Mouse (Mus musculus) mouse embryonic stem cell (cell line): ENCODE data around the gene Tmem135.

Experiments used
- in situ Hi-C, 2 experiments: fragments of 300-500 bp; cut with MboI; formaldehyde crosslinking; loops; 1 replicate in 1 of 2; 3 replicates in 1 of 2; pipeline ENCODE4 v1.14.3; 2019 to 2020; ENCODE audit warnings: low sequenced_read_pairs in 2 of 2, low pct_unique_long_range_greater_than_20kb in 1 of 2, mixed read lengths in 1 of 2; ENCODE audit not compliant: unreplicated experiment in 1 of 2

Gene Tmem135

GRCm38 (mm10) chr7:89404081-89404733 is at the start of gene Tmem135, which contains the start of gene Fzd4:
Gene Tmem135 (minus strand): TSS chr7:89404222.
Gene Fzd4 (plus strand): TSS chr7:89404355.
- in situ Hi-C loops = loop anchor here in 1 of 2 experiments (25.0 kb wide), 1 partner anchor 242 kb away; no protein-coding TSS in a partner anchor

GRCm38 (mm10) chr7:89450312-89450711 is 46.3 kb upstream of the Tmem135 start:
- in situ Hi-C loops = no loop called here

GRCm38 (mm10) chr7:89445137-89445536 is 41.1 kb upstream of the Tmem135 start:
- in situ Hi-C loops = no loop called here

GRCm38 (mm10) chr7:89442242-89442641 is 38.2 kb upstream of the Tmem135 start:
- in situ Hi-C loops = no loop called here

- in situ Hi-C loops = no loop called here
These were observed 37.3 kb upstream of the Tmem135 start for GRCm38 (mm10) chr7:89441291-89441690.

GRCm38 (mm10) chr7:89437589-89437988 is 33.6 kb upstream of the Tmem135 start:
- in situ Hi-C loops = no loop called here

GRCm38 (mm10) chr7:89436404-89436803 is 32.4 kb upstream of the Tmem135 start:
- in situ Hi-C loops = no loop called here

- in situ Hi-C loops = no loop called here
These were observed 30.0 kb upstream of the Tmem135 start for GRCm38 (mm10) chr7:89433893-89434616.

GRCm38 (mm10) chr7:89433193-89433892 is 29.3 kb upstream of the Tmem135 start:
- in situ Hi-C loops = no loop called here

- in situ Hi-C loops = no loop called here
These were observed 27.2 kb upstream of the Tmem135 start for GRCm38 (mm10) chr7:89431185-89431584.

- in situ Hi-C loops = no loop called here
These were observed 25.3 kb upstream of the Tmem135 start for GRCm38 (mm10) chr7:89429326-89429725.

GRCm38 (mm10) chr7:89428804-89429203 is 24.8 kb upstream of the Tmem135 start:
- in situ Hi-C loops = no loop called here

- in situ Hi-C loops = no loop called here
These were observed 23.1 kb upstream of the Tmem135 start for GRCm38 (mm10) chr7:89427101-89427500.

- in situ Hi-C loops = no loop called here
These were observed 22.0 kb upstream of the Tmem135 start for GRCm38 (mm10) chr7:89425803-89426725.

GRCm38 (mm10) chr7:89424659-89425058 is 20.6 kb upstream of the Tmem135 start:
- in situ Hi-C loops = loop anchor here in 1 of 2 experiments (25.0 kb wide), 1 partner anchor 262 kb away; no protein-coding TSS in a partner anchor

- in situ Hi-C loops = loop anchor here in 1 of 2 experiments (25.0 kb wide), 1 partner anchor 261 kb away; no protein-coding TSS in a partner anchor
These were observed 19.8 kb upstream of the Tmem135 start for GRCm38 (mm10) chr7:89423688-89424255.

GRCm38 (mm10) chr7:89423194-89423593 is 19.2 kb upstream of the Tmem135 start:
- in situ Hi-C loops = loop anchor here in 1 of 2 experiments (25.0 kb wide), 1 partner anchor 261 kb away; no protein-coding TSS in a partner anchor

- in situ Hi-C loops = loop anchor here in 1 of 2 experiments (25.0 kb wide), 1 partner anchor 260 kb away; no protein-coding TSS in a partner anchor
These were observed 18.6 kb upstream of the Tmem135 start for GRCm38 (mm10) chr7:89422650-89423049.
